Mouse (Mus musculus): ENCODE data around the gene Lsp1.
A peak's percentile ranks its signal among the peaks of the same experiment; 100 is the strongest.

Gene Lsp1

GRCm38 (mm10) chr7:142445324-142445723, 15.3 kb upstream of the Lsp1 start:
- DNase-seq = no peak

DNA sequence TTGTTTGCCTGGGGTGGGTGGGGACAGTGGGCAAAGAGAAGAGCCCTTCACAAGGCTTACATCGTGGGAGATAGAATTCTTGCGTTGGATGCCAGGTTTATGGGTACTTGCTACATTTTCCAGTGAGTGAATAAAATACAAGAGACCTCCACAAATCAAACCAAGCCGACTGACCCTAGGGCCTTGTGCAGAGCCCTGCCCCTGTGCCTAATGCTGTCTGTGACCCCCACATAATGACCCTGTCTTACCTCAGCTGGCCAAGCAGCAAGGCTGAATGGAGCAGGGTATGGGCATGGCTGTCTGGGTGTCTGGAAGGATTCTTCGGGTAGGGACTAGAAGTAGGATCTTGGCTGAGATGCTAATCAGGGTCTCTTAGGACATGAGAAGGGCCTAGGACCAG, 14.3 kb upstream of the Lsp1 start:
- no peak for DNase-seq

- no peak for DNase-seq
These were observed 11.5 kb upstream of the Lsp1 start for GRCm38 (mm10) chr7:142449038-142449617.

DNA sequence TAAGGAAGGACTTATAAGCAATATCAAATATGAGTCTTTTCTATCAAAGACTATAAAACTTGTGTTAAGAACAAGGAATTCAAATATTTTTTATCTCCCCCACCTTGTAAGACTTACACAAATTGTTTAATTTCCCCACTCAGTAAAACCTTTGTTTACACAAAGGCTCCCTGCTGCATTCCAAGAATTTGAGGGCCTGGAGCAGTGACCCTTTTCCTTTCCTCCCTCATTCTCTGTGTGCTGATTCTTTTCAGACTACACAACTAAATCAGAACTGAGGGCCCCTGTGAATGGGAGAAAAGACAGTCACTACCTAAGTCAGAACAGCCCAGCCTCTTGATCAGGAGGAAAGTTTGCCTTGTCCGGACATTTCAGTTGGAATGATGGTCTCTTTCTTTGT, 5.9 kb upstream of the Lsp1 start:
- DNase-seq = no peak

DNA sequence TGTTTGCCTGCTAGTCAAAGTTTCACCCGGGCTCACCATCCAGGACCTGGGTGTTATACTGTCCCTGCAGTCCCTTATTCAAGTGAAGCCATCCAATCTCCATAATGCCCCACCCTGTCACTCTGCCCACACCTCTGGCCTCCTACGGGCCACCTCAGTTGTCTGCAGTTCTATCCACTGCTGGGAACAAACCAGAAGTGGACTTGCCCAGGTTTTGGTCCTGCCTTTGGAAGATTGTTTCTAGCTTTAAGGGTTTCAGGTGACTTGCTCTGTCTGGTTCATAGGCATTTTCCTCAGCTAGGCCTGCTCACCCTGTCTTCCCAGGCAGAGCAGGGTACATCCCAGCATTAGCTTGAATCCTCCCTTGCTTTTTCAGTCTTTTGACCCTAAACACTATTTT, 5.4 kb upstream of the Lsp1 start:
- DNase-seq = no peak

- DNase-seq = no peak
These were observed 3.8 kb upstream of the Lsp1 start for GRCm38 (mm10) chr7:142456806-142457205.

DNA sequence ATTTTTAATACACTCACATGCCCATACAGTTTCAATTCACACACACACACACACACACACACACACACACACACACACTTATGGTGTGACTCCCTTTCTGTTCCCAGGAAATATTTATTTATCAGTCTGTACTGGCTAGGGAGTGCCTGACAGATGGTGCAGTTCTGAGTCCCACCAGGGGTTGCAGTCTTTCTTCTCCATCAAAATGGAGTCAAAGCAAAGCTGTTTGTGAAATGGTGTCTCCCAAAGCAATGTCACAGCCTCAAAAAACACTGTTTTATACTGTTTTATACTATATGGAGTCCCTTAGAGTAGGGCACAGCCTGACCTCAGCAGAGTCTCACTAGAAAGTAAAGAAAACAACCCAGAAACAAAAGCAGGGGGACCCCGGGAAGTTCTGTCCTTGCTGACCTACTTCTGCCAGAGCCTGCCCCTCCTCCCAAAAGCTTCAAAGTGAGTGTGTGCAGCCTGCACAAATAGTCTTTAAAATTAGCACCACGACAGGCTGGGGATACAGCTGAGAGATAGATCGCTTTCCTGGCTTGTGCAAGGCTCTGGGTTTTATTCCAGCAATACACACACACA, 3.3 kb upstream of the Lsp1 start:
- DNase-seq = no peak

DNA sequence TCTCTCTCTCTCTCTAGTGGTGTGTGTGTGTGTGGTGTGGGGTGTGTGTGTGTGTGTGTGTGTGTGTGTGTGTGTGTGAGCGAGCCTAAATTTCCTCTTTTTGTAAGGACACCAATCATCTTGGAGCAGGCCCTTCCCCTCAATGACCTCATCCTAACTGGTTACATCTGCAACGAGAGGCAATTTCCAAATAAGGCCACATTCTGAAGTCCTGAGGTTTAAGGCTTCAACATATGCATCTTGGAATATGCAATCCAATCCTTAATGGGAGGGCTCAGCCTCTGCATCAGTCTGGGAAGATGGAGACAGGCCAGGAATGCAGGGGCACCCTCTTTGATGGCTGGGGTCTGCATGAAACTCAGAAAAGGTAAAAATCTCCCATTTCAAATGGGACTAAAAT, 2.6 kb upstream of the Lsp1 start:
- no peak for DNase-seq

DNA sequence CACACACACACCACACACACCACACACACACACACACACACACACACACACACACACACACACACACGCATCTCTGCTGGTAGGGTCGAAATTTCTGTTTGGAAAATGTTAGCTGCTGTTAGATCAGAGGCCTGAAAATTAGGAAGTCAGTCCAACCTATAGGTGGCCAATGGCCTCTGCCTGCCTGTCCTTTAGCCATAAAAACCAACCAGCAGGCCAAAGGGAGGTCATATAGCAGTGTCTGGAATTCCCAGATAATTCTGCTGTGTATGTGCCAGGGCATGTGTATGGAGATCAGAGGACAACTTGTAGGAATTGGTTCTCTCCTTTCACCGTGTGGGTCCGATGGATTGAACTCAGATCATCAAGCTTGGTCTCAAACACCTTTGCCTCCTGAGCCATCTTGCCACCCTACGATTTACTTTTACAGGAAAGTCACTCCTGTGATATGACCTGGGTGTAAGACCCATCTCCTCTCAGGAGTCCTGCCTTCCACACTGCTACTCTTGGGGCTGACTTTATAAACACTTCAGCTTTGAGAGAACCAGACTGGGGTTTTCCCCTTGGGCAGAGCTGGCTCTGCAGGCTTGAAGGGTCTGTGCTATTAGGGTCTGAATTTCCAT, 1.8 kb upstream of the Lsp1 start:
- no peak for DNase-seq

DNA sequence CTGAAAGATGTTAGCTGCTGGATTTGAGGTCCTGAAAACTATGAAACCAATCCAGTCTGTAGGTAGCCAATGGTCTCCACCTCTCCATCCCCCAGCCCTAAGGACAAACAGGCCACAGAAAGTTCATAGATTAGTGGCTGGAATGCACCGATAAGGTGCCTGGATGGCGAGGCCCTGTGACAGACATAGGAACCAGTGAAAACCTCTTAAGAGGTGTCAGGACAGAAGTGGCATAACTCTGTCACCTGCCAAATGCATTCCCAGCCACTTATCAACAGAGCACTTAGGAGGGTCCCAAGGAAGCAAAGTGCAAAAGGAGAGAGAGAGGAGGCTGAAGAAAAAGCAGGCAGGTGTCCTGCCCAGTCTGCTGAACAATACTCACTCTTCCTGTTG, 1.3 kb upstream of the Lsp1 start:
- no peak for DNase-seq

DNA sequence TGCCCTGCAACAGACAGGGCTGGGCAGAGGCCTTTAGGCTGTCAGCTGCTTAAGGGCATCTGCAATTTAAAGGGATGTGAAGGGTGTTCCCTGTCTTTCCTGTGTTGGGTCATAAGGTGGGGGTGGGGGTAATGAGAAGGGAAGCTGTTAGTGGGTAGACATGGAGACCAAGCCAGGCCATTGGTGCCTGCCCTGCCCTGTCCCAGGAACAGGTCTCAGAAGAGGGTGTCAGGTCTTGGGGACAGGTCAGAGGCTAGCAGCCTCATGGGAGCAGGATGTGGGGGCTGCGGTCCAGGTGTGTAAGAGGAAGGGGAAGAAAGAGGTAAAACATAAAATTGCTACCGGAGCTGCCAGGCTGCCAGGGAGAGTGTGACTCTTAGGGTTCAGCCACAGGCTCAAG, 837 bp downstream of the Lsp1 start:
- DNase-seq = no peak

- DNase-seq = no peak
These were observed 1.6 kb downstream of the Lsp1 start for GRCm38 (mm10) chr7:142462190-142462589.

GRCm38 (mm10) chr7:142462594-142463078, 2.0 kb downstream of the Lsp1 start:
- no peak for DNase-seq

- no peak for DNase-seq
These were observed 9.6 kb downstream of the Lsp1 start for GRCm38 (mm10) chr7:142470171-142470691.

- peak; percentile 64 for DNase-seq
These were observed 10.3 kb downstream of the Lsp1 start for GRCm38 (mm10) chr7:142470808-142471413.

DNA sequence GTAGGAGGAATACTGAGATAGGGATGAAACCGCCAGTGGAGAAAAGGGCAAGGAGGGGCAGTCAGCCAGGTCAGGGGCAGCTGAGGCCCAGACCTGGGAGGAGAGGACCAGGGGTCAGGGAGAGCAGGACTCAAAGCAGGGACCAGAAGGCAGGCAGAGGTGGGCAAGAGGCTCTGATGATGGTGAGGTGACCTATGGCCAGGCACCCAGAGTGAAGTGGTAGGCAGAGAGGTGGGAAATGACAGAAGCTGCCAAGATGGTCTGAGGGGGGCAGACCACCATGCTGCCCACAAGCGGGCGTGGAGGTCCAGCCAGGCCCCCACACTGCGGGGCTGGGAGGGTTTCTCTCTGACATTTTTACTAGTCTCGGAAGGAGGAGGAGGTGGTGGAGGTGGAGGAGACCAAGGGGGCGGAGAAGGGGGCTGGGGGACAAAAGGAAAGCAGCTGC, 10.8 kb downstream of the Lsp1 start:
- DNase-seq = no peak

GRCm38 (mm10) chr7:142471884-142472570, 11.4 kb downstream of the Lsp1 start:
- DNase-seq = no peak

GRCm38 (mm10) chr7:142472936-142473335, 12.3 kb downstream of the Lsp1 start:
- DNase-seq = no peak

GRCm38 (mm10) chr7:142473476-142473875, 12.9 kb downstream of the Lsp1 start:
- no peak for DNase-seq

GRCm38 (mm10) chr7:142474799-142475198, 14.2 kb downstream of the Lsp1 start:
- peak; percentile 39 for DNase-seq

DNA sequence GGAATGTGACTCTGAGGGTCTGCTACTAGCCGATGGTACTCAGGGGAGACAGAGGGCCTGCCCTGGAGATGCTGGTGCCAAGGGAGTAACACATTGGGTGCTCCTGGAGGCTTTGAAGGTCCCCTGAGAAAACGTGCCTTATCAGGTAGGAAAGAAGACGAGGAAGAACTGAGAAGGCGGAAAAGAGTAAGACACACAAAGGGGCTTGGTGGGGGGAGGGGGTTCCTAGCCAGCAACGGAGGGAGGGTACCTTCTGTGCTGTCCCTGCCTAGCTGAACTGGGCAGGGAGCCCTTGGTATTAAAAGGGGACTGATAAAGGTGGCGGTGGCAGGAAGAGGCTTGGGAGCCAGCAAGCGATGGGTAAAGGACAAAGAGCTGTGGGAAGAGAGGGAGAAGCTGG, 15.0 kb downstream of the Lsp1 start:
- no peak for DNase-seq

- DNase-seq = no peak
These were observed 15.7 kb downstream of the Lsp1 start for GRCm38 (mm10) chr7:142476271-142476670.

DNA sequence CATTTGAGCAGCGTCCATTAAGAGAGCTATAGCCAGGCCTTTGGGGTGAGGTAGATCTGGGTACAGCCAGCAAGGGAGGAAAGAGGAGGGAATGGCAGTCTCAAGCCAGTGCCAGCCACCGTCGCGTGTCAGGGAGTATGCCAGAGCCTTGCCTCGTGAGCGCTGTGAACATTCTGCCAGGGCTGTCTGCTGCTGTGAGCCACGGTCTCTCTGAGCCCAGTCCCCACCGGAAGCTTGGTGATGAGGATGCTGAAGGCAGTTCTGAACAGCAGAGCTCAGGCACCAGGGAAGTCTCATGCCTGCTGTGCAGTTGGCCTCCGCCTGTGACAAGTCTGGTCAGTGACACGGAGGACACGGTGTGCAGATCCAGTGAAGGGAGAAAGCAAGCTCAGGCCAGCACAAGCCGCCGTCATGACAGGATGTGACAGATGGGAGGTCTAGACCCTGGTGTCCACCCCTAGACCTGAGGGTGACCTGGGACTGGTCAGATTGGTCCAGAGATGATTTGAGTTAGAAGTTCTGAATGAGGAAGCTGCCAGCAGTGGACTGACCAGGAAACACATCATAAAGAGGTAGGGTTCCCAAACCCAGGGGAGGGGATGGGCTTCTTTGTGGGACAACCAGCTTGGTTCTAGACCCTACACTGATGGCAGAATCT, 16.3 kb downstream of the Lsp1 start:
- DNase-seq = no peak

All from lung, postnatal 14 days (tissue).